Mouse (Mus musculus) thymus, postnatal 4 days (tissue): Measurements from ENCODE around the gene Opcml.

Experiments
- DNase-seq: peaks from one replicate; pipeline ENCODE4 v3.0.0; 2021

The Opcml gene

GRCm38 (mm10) chr9:28255905-28256268, 465.3 kb downstream of the Opcml start:
- DNase-seq, result no peak

GRCm38 (mm10) chr9:28261078-28261753, 470.6 kb downstream of the Opcml start:
- DNase-seq, result peak; percentile 61

GRCm38 (mm10) chr9:28262021-28262420, 471.4 kb downstream of the Opcml start:
- no peak for DNase-seq

GRCm38 (mm10) chr9:28262896-28263295, 472.3 kb downstream of the Opcml start:
- no peak for DNase-seq

- DNase-seq, result no peak
These were observed 474.2 kb downstream of the Opcml start for GRCm38 (mm10) chr9:28264761-28265160.

- DNase-seq, result no peak
These were observed 483.2 kb downstream of the Opcml start for GRCm38 (mm10) chr9:28273816-28274215.

- no peak for DNase-seq
These were observed 488.0 kb downstream of the Opcml start for GRCm38 (mm10) chr9:28278555-28278954.

GRCm38 (mm10) chr9:28281025-28281424, 490.4 kb downstream of the Opcml start:
- no peak for DNase-seq

GRCm38 (mm10) chr9:28281571-28281970, 491.0 kb downstream of the Opcml start:
- DNase-seq, result no peak

- DNase-seq, result no peak
These were observed 494.4 kb downstream of the Opcml start for GRCm38 (mm10) chr9:28285016-28285415.

- no peak for DNase-seq
These were observed 495.8 kb downstream of the Opcml start for GRCm38 (mm10) chr9:28286384-28286783.

GRCm38 (mm10) chr9:28287485-28287884, 496.9 kb downstream of the Opcml start:
- no peak for DNase-seq

- no peak for DNase-seq
These were observed 499.2 kb downstream of the Opcml start for GRCm38 (mm10) chr9:28289696-28290330.

- DNase-seq, result no peak
These were observed 513.1 kb downstream of the Opcml start for GRCm38 (mm10) chr9:28303659-28304058.

- DNase-seq, result no peak
These were observed 516.0 kb downstream of the Opcml start for GRCm38 (mm10) chr9:28306364-28307121.

- DNase-seq, result no peak
These were observed 516.5 kb downstream of the Opcml start for GRCm38 (mm10) chr9:28307122-28307430.

- DNase-seq, result no peak
These were observed 517.0 kb downstream of the Opcml start for GRCm38 (mm10) chr9:28307481-28308050.

- no peak for DNase-seq
These were observed 527.3 kb downstream of the Opcml start for GRCm38 (mm10) chr9:28317881-28318280.

GRCm38 (mm10) chr9:28319021-28319755, 528.6 kb downstream of the Opcml start:
- DNase-seq, result no peak

- DNase-seq, result no peak
These were observed 529.2 kb downstream of the Opcml start for GRCm38 (mm10) chr9:28319802-28320201.

GRCm38 (mm10) chr9:28327985-28328384, 537.4 kb downstream of the Opcml start:
- no peak for DNase-seq

GRCm38 (mm10) chr9:28328434-28328833, 537.9 kb downstream of the Opcml start:
- no peak for DNase-seq

- no peak for DNase-seq
These were observed 538.9 kb downstream of the Opcml start for GRCm38 (mm10) chr9:28329477-28329876.
